45 mouse cellular contexts compared by ENCODE assay signal in the genomic region with DNA sequence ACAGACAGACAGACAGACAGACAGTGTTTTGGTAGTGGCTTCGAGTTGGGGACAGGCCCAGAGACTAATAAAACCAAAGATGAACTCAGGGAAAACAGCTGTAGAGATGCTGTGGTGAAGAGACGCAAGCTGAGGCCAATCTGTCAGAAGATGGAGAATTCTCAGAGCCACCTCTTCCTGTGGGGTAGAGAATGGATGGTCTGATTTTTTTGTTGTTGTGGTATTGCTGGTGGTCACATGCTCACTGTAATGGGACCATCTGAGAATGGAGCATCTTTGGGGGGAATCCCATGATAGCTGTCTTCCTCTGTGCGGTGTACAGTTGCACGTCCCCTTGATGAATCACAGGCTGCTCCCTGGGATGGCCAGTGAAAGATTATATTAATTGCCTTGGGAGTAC. TPM values are rescaled to one million over a fixed set of nuclear protein-coding genes. Genes with fewer than 3 reads are reported as not detected.
"Had no signal": no experiment of that assay in that cellular context is flagged by ENCODE, and none has a peak within 500 bp of the region (broad histone marks: within the 10 kb centered on the region; RNA-seq: fewer than 3 reads in every experiment).

No protein-coding gene starts in this region.

- H3K9me3 ChIP-seq: limb, embryonic 10.5 days; limb, embryonic 12.5 days; limb, embryonic 13.5 days; limb, embryonic 15.5 days; liver, embryonic 12.5 days; liver, embryonic 13.5 days; liver, embryonic 15.5 days; lung, embryonic 15.5 days; megakaryocyte, embryonic 14.5 days; midbrain, embryonic 10.5 days; midbrain, embryonic 12.5 days; midbrain, embryonic 13.5 days; midbrain, embryonic 15.5 days; neural tube, embryonic 12.5 days; neural tube, embryonic 13.5 days had no signal

- H3K27ac ChIP-seq: limb, embryonic 10.5 days; limb, embryonic 12.5 days; limb, embryonic 13.5 days; limb, embryonic 15.5 days; liver, embryonic 12.5 days; liver, embryonic 13.5 days; liver, embryonic 14.5 days; liver, embryonic 15.5 days; lung, embryonic 15.5 days; macrophage; midbrain, embryonic 10.5 days; midbrain, embryonic 12.5 days; midbrain, embryonic 13.5 days; midbrain, embryonic 15.5 days; neural tube, embryonic 12.5 days; neural tube, embryonic 13.5 days had no signal

- H3K4me3 ChIP-seq: limb, embryonic 10.5 days; limb, embryonic 12.5 days; limb, embryonic 13.5 days; limb, embryonic 15.5 days; liver, embryonic 12.5 days; liver, embryonic 13.5 days; liver, embryonic 15.5 days; lung, embryonic 15.5 days; megakaryocyte, embryonic 14.5 days; midbrain, embryonic 10.5 days; midbrain, embryonic 12.5 days; midbrain, embryonic 13.5 days; midbrain, embryonic 15.5 days; neural tube, embryonic 12.5 days; neural tube, embryonic 13.5 days had no signal

- DNase-seq: left cerebral cortex, postnatal 4 days; liver; liver, embryonic 13.5 days; liver, postnatal 0 days; lung, adult 18-20 months; lung, adult 2 months; lung, embryonic 14.5 days; lung, postnatal 10 days; lung, postnatal 14 days; lung, postnatal 36 days; lung, postnatal 4 days; midbrain, embryonic 14.5 days had no signal

- H3K27me3 ChIP-seq: limb, embryonic 12.5 days; limb, embryonic 15.5 days; lung, embryonic 15.5 days; midbrain, embryonic 12.5 days; midbrain, embryonic 15.5 days; neural tube, embryonic 12.5 days; neural tube, embryonic 13.5 days had no signal

- H3K9ac ChIP-seq: limb, embryonic 12.5 days; limb, embryonic 13.5 days; limb, embryonic 15.5 days; liver, embryonic 12.5 days; liver, embryonic 13.5 days; liver, embryonic 14.5 days; liver, embryonic 15.5 days; liver, postnatal 0 days; lung, embryonic 14.5 days; lung, embryonic 15.5 days; midbrain, embryonic 12.5 days; midbrain, embryonic 13.5 days; midbrain, embryonic 15.5 days; neural tube, embryonic 12.5 days; neural tube, embryonic 13.5 days had no signal

- ATAC-seq: liver, embryonic 12.5 days; liver, postnatal 0 days; lung, postnatal 0 days; midbrain, embryonic 13.5 days; midbrain, embryonic 15.5 days; midbrain, embryonic 16.5 days had no signal

- H3K4me2 ChIP-seq: limb, embryonic 12.5 days; limb, embryonic 13.5 days; limb, embryonic 15.5 days; liver, embryonic 11.5 days; liver, embryonic 12.5 days; liver, embryonic 13.5 days; liver, embryonic 15.5 days; lung, embryonic 14.5 days; lung, embryonic 15.5 days; midbrain, embryonic 11.5 days; midbrain, embryonic 12.5 days; midbrain, embryonic 13.5 days; midbrain, embryonic 15.5 days; neural tube, embryonic 12.5 days; neural tube, embryonic 13.5 days had no signal

- H3K4me1 ChIP-seq: limb, embryonic 12.5 days; limb, embryonic 13.5 days; liver, embryonic 12.5 days; liver, embryonic 13.5 days; liver, embryonic 15.5 days; midbrain, embryonic 12.5 days; midbrain, embryonic 13.5 days; midbrain, embryonic 15.5 days; neural tube, embryonic 12.5 days; neural tube, embryonic 13.5 days had no signal

- H3K36me3 ChIP-seq: limb, embryonic 10.5 days; limb, embryonic 12.5 days; limb, embryonic 13.5 days; limb, embryonic 15.5 days; liver, embryonic 12.5 days; liver, embryonic 13.5 days; liver, embryonic 15.5 days; lung, embryonic 15.5 days; midbrain, embryonic 10.5 days; midbrain, embryonic 12.5 days; midbrain, embryonic 13.5 days; midbrain, embryonic 15.5 days; neural tube, embryonic 12.5 days; neural tube, embryonic 13.5 days had no signal

RNA-seq across cellular contexts. Expression of gene Cd7, which starts 3.3 kb away (rescaled TPM):
- total RNA-seq: left cerebral cortex, postnatal 10 days; left cerebral cortex, postnatal 4 days; midbrain, postnatal 0 days had no signal
- polyA plus RNA-seq: limb, embryonic 10.5 days; limb, embryonic 11.5 days; limb, embryonic 12.5 days; limb, embryonic 13.5 days; lung, embryonic 14.5 days; midbrain, embryonic 10.5 days; midbrain, embryonic 11.5 days; midbrain, embryonic 12.5 days; midbrain, embryonic 14.5 days; midbrain, embryonic 15.5 days; midbrain, embryonic 16.5 days; midbrain, postnatal 0 days; neural tube, embryonic 11.5 days had no signal

RNA-seq across cellular contexts. Expression of gene Sectm1b, which starts 20.9 kb away (rescaled TPM):
- total RNA-seq: left cerebral cortex, postnatal 10 days; left cerebral cortex, postnatal 14 days; left cerebral cortex, postnatal 25 days; left cerebral cortex, postnatal 36 days; left cerebral cortex, postnatal 4 days; liver, adult 2 months; megakaryocyte progenitor cell, adult 5-6 weeks; megakaryocyte-erythroid progenitor cell, adult 5-6 weeks; midbrain, postnatal 0 days; monocyte, adult 5-6 weeks had no signal
- polyA plus RNA-seq: limb, embryonic 10.5 days; limb, embryonic 11.5 days; limb, embryonic 12.5 days; limb, embryonic 13.5 days; limb, embryonic 14.5 days; liver, embryonic 11.5 days; lung, embryonic 14.5 days; lung, embryonic 15.5 days; macrophage; midbrain, embryonic 10.5 days; midbrain, embryonic 11.5 days; midbrain, embryonic 12.5 days; midbrain, embryonic 13.5 days; midbrain, embryonic 14.5 days; midbrain, embryonic 15.5 days; midbrain, embryonic 16.5 days; midbrain, postnatal 0 days; neural tube, embryonic 11.5 days; neural tube, embryonic 12.5 days; neural tube, embryonic 13.5 days had no signal

RNA-seq across cellular contexts. Expression of gene Sectm1a, which starts 38.5 kb away (rescaled TPM):
- total RNA-seq: left cerebral cortex, postnatal 10 days; left cerebral cortex, postnatal 14 days; left cerebral cortex, postnatal 25 days; left cerebral cortex, postnatal 36 days; megakaryocyte progenitor cell, adult 5-6 weeks; megakaryocyte-erythroid progenitor cell, adult 5-6 weeks; midbrain, postnatal 0 days; monocyte, adult 5-6 weeks had no signal
- polyA plus RNA-seq: limb, embryonic 10.5 days; limb, embryonic 11.5 days; limb, embryonic 12.5 days; lung, adult 2 months; lung, embryonic 16.5 days; macrophage; midbrain, embryonic 10.5 days; midbrain, embryonic 11.5 days; midbrain, embryonic 12.5 days; midbrain, embryonic 13.5 days; midbrain, embryonic 14.5 days; midbrain, embryonic 15.5 days; midbrain, embryonic 16.5 days; midbrain, postnatal 0 days; neural tube, embryonic 11.5 days; neural tube, embryonic 12.5 days; neural tube, embryonic 13.5 days had no signal
